Mouse (Mus musculus) heart, postnatal 0 days (tissue): ENCODE measurements at regions not wholly inside any gene's neighbourhood (a gene's known extent, or its start where the extent isn't known, plus 50 kb on each side); places are given as distances from the start of the nearest gene placed in this dataset.

Source experiments
- ATAC-seq: fragments of 200-750 bp; cut with Nextera tagmentation; 2 replicates; pipeline ENCODE4 v1.8.0; 2017; ENCODE audit warnings: low read depth, moderate number of reproducible peaks, moderate library complexity; ENCODE audit not compliant: insufficient read depth
- DNase-seq: peaks from one replicate; pipeline ENCODE4 v3.0.0-alpha.2; 2016; ENCODE audit warnings: low spot score
- H3K27ac ChIP-seq: fragments of 300-500 bp; sonication (generic); 2 replicates; pipeline ENCODE4 v1.5.1; 2014; ENCODE audit warnings: low read depth, mild to moderate bottlenecking
- H3K27me3 ChIP-seq: fragments of 300-500 bp; sonication (generic); 2 replicates; pipeline ENCODE4 v1.6.1; 2014; ENCODE audit warnings: low read length, mixed read lengths; ENCODE audit not compliant: control insufficient read depth, insufficient read depth
- H3K36me3 ChIP-seq: fragments of 300-500 bp; sonication (generic); replicated peaks from 2 replicates; pipeline ENCODE4 v1.6.1; 2014; ENCODE audit warnings: low read length, mixed read lengths; ENCODE audit not compliant: control insufficient read depth, insufficient read depth
- H3K4me1 ChIP-seq: fragments of 300-500 bp; sonication (generic); 2 replicates; pipeline ENCODE4 v1.6.1; 2014; ENCODE audit warnings: antibody characterized with exemption; ENCODE audit not compliant: control insufficient read depth, insufficient read depth
- H3K4me2 ChIP-seq: fragments of 300-500 bp; sonication (generic); 2 replicates; pipeline ENCODE4 v1.6.1; 2014; ENCODE audit warnings: low read depth, mild to moderate bottlenecking, low read length, moderate library complexity
- H3K4me3 ChIP-seq: fragments of 300-500 bp; sonication (generic); 2 replicates; pipeline ENCODE4 v1.5.1; 2014; ENCODE audit warnings: low read depth, low read length
- H3K9ac ChIP-seq: fragments of 300-500 bp; sonication (generic); replicated peaks from 2 replicates; pipeline ENCODE4 v1.6.1; 2014; ENCODE audit warnings: low read depth, low read length, mixed read lengths
- H3K9me3 ChIP-seq: fragments of 300-500 bp; sonication (generic); replicated peaks from 2 replicates; pipeline ENCODE4 v1.6.1; 2016; ENCODE audit warnings: low read length; ENCODE audit not compliant: control insufficient read depth
- CTCF ChIP-seq: IDR thresholded peaks from 2 replicates; pipeline ENCODE4 v1.5.1; 2016; ENCODE audit warnings: antibody characterized with exemption, control low read depth, low read depth
- EP300 ChIP-seq: IDR thresholded peaks from 2 replicates; pipeline ENCODE4 v1.6.1; 2016; ENCODE audit warnings: antibody characterized with exemption, low read depth
- WGBS: fragments of 180-500 bp; shearing (Covaris S2); extraction: QIAGEN DNeasy Blood & Tissue Kit; methylation state at CpG from one replicate; pipeline ENCODE4 v1.1.7; 2014; 5-methylcytosine and 5-hydroxymethylcytosine counted together

GRCm38 (mm10) chr2:144182108-144182507 lies 88.4 kb upstream of the Mgme1 start:
- ATAC-seq (no peak), DNase-seq (no peak)
- no peaks in the 10 kb centered on the region for H3K27me3 ChIP-seq
- no peaks in the 10 kb centered on the region for H3K36me3 ChIP-seq
- no peak overlapping the region for H3K4me2 ChIP-seq
- H3K9me3 ChIP-seq, result no peaks in the 10 kb centered on the region
- H3K4me3 ChIP-seq, result no peak overlapping the region
- TF ChIP-seq CTCF (no peak), EP300 (no peak)
- WGBS, result 72% methylated on average over 5 of the region's 5 CpGs
- H3K27ac ChIP-seq, result no peak overlapping the region
- peaks cover 13% of the 10 kb centered on the region; the same call in 1 of the 2 replicates for H3K4me1 ChIP-seq
- H3K9ac ChIP-seq, result no peak overlapping the region

- TF ChIP-seq CTCF (no peak), EP300 (no peak)
- whole genome bisulfite sequencing, result 66% methylated on average over 7 of the region's 7 CpGs
- Histone ChIP-seq H3K36me3 (no peaks in the 10 kb centered on the region), H3K27ac (no peak overlapping the region), H3K4me3 (no peak overlapping the region), H3K9ac (no peak overlapping the region), H3K4me2 (no peak overlapping the region), H3K27me3 (no peaks in the 10 kb centered on the region), H3K9me3 (no peaks in the 10 kb centered on the region), H3K4me1 (peaks cover 9% of the 10 kb centered on the region; the same call in 1 of the 2 replicates)
- DNase-seq (no peak), ATAC-seq (no peak)
Measured at GRCm38 (mm10) chr2:144182542-144182941, 87.9 kb upstream of the Mgme1 start.

GRCm38 (mm10) chr2:144183371-144183944 lies 87.0 kb upstream of the Mgme1 start:
- Histone ChIP-seq H3K4me3 (no peak overlapping the region), H3K4me1 (peaks cover 7% of the 10 kb centered on the region; the same call in 1 of the 2 replicates), H3K36me3 (no peaks in the 10 kb centered on the region), H3K9me3 (no peaks in the 10 kb centered on the region), H3K27me3 (no peaks in the 10 kb centered on the region), H3K4me2 (no peak overlapping the region), H3K27ac (peak overlapping the region; percentile 68), H3K9ac (no peak overlapping the region)
- DNase-seq (peak; percentile 63), ATAC-seq (peak; percentile 83)
- WGBS, result 36% methylated on average over 5 of the region's 5 CpGs
- TF ChIP-seq CTCF, result no peak

- no peak for DNase-seq
- no peak overlapping the region for H3K9ac ChIP-seq
- H3K9me3 ChIP-seq, result no peaks in the 10 kb centered on the region
- ATAC-seq, result no peak
- 73% methylated on average over 3 of the region's 3 CpGs for WGBS
- no peak overlapping the region for H3K4me3 ChIP-seq
- no peaks in the 10 kb centered on the region for H3K36me3 ChIP-seq
- TF ChIP-seq CTCF (no peak), EP300 (no peak)
- H3K4me2 ChIP-seq, result no peak overlapping the region
- peaks cover 7% of the 10 kb centered on the region; the same call in 1 of the 2 replicates for H3K4me1 ChIP-seq
- no peaks in the 10 kb centered on the region for H3K27me3 ChIP-seq
- H3K27ac ChIP-seq, result no peak overlapping the region
Measured at GRCm38 (mm10) chr2:144185175-144185574, 85.3 kb upstream of the Mgme1 start.

GRCm38 (mm10) chr2:144186426-144186825 lies 84.0 kb upstream of the Mgme1 start:
- WGBS, result 83% methylated on average over 3 of the region's 3 CpGs
- Histone ChIP-seq H3K9me3 (no peaks in the 10 kb centered on the region), H3K4me1 (peaks cover 7% of the 10 kb centered on the region; the same call in 1 of the 2 replicates), H3K27ac (no peak overlapping the region), H3K27me3 (no peaks in the 10 kb centered on the region), H3K4me3 (no peak overlapping the region), H3K4me2 (no peak overlapping the region), H3K36me3 (no peaks in the 10 kb centered on the region), H3K9ac (no peak overlapping the region)
- TF ChIP-seq CTCF, result no peak
- no peak for TF ChIP-seq EP300
- ATAC-seq, result no peak
- no peak for DNase-seq

- H3K4me1 ChIP-seq, result no peaks in the 10 kb centered on the region
- H3K4me3 ChIP-seq, result no peak overlapping the region
- H3K9me3 ChIP-seq, result no peaks in the 10 kb centered on the region
- H3K27me3 ChIP-seq, result no peaks in the 10 kb centered on the region
- ATAC-seq, result no peak
- DNase-seq, result no peak
- no peaks in the 10 kb centered on the region for H3K36me3 ChIP-seq
- WGBS, result 49% methylated on average over 3 of the region's 3 CpGs
- H3K27ac ChIP-seq, result no peak overlapping the region
- H3K9ac ChIP-seq, result no peak overlapping the region
- no peak overlapping the region for H3K4me2 ChIP-seq
- no peak for TF ChIP-seq EP300
- no peak for TF ChIP-seq CTCF
Measured at GRCm38 (mm10) chr2:144188076-144188475, 82.4 kb upstream of the Mgme1 start.
